Mouse (Mus musculus) heart, embryonic 15.5 days (tissue): Measurements from ENCODE around the gene Ambn. TPM values are rescaled to one million over a fixed set of nuclear protein-coding genes. Genes with fewer than 3 reads are reported as not detected.
"Not testable (repeated sequence)": the region's sequence is repeated elsewhere in the genome, so short reads cannot be mapped to it uniquely, and the experiment has no call there.

Experiments used
- ATAC-seq: fragments of 200-750 bp; cut with Nextera tagmentation; replicated peaks from 2 replicates; pipeline ENCODE4 v1.8.0; 2017; ENCODE audit warnings: low read depth, moderate TSS enrichment; ENCODE audit not compliant: insufficient number of reproducible peaks, insufficient read depth, low FRiP score
- H3K27ac ChIP-seq: fragments of 300-500 bp; sonication (generic); 2 replicates; pipeline ENCODE4 v1.5.1; 2015; ENCODE audit warnings: mild to moderate bottlenecking, inconsistent platforms
- H3K27me3 ChIP-seq: fragments of 300-500 bp; sonication (generic); 2 replicates; pipeline ENCODE4 v1.6.1; 2015; ENCODE audit warnings: inconsistent platforms
- H3K36me3 ChIP-seq: fragments of 300-500 bp; sonication (generic); 2 replicates; pipeline ENCODE4 v1.6.1; 2015; ENCODE audit warnings: mild to moderate bottlenecking, inconsistent platforms
- H3K4me1 ChIP-seq: fragments of 300-500 bp; sonication (generic); replicated peaks from 2 replicates; pipeline ENCODE4 v1.6.1; 2015; ENCODE audit warnings: inconsistent platforms
- H3K4me2 ChIP-seq: fragments of 300-500 bp; sonication (generic); 2 replicates; pipeline ENCODE4 v1.6.1; 2015; ENCODE audit warnings: inconsistent platforms, mild to moderate bottlenecking, moderate library complexity
- H3K4me3 ChIP-seq: fragments of 300-500 bp; sonication (generic); 2 replicates; pipeline ENCODE4 v1.5.1; 2015; ENCODE audit warnings: mild to moderate bottlenecking, inconsistent platforms
- H3K9ac ChIP-seq: fragments of 300-500 bp; sonication (generic); 2 replicates; pipeline ENCODE4 v1.6.1; 2015; ENCODE audit warnings: mild to moderate bottlenecking, inconsistent platforms
- H3K9me3 ChIP-seq: fragments of 300-500 bp; sonication (generic); replicated peaks from 2 replicates; pipeline ENCODE4 v1.6.1; 2016; ENCODE audit warnings: inconsistent platforms
- WGBS: fragments of 180-500 bp; shearing (Covaris S2); methylation state at CpG from one replicate; pipeline ENCODE4 v1.1.7; 2015; ENCODE audit warnings: mixed read lengths; 5-methylcytosine and 5-hydroxymethylcytosine counted together
- polyA plus RNA-seq: library from polyadenylated mRNA; unstranded; fragments of >200 nt; fragmentation: Nextera tagmentation; extraction: Ambion mirVana; gene quantifications from 2 replicates; pipeline ENCODE4 v1.2.1, GENCODE M21; 2015

Ambn gene
- not detected in 2 replicates for polyA plus RNA-seq

DNA sequence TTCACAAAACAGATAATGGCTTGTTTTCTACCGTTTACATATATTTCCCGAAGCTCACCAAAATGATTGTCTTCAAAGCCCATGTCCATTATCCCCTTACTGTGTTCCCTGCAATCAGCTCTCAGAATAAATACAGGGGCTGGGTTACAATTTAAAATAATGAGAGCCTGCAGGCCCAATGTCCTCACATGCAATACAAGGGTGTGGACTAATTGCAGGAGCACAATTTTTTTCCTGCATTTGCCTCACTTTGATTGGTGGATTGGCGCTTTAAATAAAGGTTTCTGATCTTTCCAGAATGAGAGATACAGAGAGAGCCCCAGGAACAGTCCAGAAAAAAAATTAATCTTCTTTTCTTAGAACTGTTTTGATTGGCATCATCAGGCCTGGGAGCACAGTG is at the start of gene Ambn:
Gene Ambn, plus strand, starts transcription at position 301 of the 400 bp plus-strand sequence.
- no peak for ATAC-seq
- no peak within 1 kb of the TSS for H3K9ac ChIP-seq
- H3K27ac ChIP-seq = no peak within 1 kb of the TSS
- H3K9me3 ChIP-seq = no peaks in the 10 kb centered on the region
- 77% methylated on average over 3 of the region's 3 CpGs for WGBS
- no peaks in the 10 kb centered on the region for H3K36me3 ChIP-seq
- no peak within 1 kb of the TSS for H3K4me3 ChIP-seq
- H3K4me1 ChIP-seq = no peaks in the 10 kb centered on the region
- H3K4me2 ChIP-seq = no peak within 1 kb of the TSS
- H3K27me3 ChIP-seq = no peaks in the 10 kb centered on the region

DNA sequence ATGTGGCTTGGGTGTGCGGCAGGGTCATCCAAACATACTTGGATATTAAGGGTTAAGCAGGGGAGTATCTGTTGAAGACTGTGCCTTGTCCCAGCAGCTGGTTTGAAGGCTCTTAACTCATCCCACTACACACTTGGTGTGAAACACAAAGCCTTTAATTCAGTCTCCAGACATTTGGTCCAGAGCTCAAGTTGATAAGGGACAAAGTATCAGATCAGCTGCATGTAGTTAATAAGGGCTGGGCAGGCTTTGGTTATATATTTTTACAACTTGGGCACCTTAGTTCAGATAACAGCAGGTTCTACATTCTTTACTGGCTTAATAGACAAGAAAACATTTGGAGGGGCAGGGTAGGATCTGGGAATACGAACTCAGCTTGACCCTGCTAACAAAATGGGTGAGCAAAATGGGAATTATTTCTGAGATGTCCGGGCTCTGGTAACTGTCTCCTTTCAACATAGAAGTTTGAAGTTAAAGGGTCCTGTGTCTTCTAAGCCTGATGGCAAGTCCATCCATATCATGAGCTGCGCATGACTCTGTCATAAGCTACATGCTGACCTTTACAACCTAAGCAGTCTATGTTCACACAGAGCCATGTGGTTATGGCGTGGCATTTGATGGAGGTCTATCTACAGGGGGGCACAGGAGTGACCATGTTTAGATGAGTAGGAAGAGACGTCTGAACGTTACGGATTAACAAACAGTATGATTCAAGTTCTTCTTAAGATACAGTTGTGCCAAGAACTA is 35.3 kb upstream of the Ambn start:
- H3K4me3 ChIP-seq = no peak overlapping the region
- no peak overlapping the region for H3K9ac ChIP-seq
- WGBS = 78% methylated on average over 8 of the region's 8 CpGs
- H3K27ac ChIP-seq = no peak overlapping the region
- no peak for ATAC-seq
- H3K27me3 ChIP-seq = no peaks in the 10 kb centered on the region
- no peak overlapping the region for H3K4me2 ChIP-seq
- H3K9me3 ChIP-seq = no peaks in the 10 kb centered on the region
- no peaks in the 10 kb centered on the region for H3K36me3 ChIP-seq
- no peaks in the 10 kb centered on the region for H3K4me1 ChIP-seq

DNA sequence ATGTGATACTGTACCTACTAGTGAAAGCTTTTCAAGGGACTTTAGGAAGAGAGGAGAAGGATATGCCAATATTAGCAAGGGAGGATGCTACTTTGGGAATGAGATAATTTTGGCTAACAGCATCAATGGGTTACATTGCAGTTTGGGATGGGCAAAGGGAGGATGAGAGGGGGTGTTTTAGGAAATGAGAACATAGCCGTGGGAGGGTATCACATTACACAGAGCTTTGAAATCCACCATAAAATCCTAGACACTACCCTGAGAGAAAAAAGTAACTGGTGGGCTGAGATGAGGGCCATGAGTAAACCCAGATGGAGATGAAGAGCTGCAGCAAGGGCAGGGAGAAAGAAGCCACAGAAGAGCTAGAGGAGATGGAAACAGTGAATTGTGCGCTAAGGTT is 30.9 kb upstream of the Ambn start:
- 63% methylated on average over 2 of the region's 2 CpGs for WGBS
- not testable (repeated sequence) for H3K4me3 ChIP-seq, H3K27me3 ChIP-seq, ATAC-seq, H3K4me2 ChIP-seq, H3K4me1 ChIP-seq, H3K9ac ChIP-seq, H3K27ac ChIP-seq, H3K9me3 ChIP-seq, H3K36me3 ChIP-seq

DNA sequence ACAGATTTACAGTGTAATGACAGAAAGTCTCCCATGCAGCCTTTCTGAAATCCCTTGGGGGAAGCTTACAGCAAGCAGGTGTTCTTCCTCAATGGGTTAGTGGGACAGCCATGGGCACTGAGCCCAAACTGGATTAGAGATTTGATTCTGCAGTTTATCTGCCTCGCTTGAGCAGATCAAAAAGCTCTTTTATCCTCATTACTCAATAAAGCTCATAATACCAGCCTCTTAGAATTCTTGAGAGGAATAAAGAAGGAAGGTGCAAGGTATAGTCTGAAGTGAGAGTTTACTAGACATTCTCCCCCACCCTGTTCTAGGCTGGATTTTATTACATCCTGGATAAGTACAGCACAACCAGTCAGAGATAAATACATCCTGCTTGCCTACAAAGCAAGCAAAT is 29.0 kb upstream of the Ambn start:
- no peak overlapping the region for H3K27ac ChIP-seq
- H3K27me3 ChIP-seq = no peaks in the 10 kb centered on the region
- no peak overlapping the region for H3K9ac ChIP-seq
- H3K4me2 ChIP-seq = no peak overlapping the region
- WGBS = 32% methylated on average over 1 of the region's 1 CpGs
- no peak overlapping the region for H3K4me3 ChIP-seq
- H3K9me3 ChIP-seq = no peaks in the 10 kb centered on the region
- H3K36me3 ChIP-seq = no peaks in the 10 kb centered on the region
- ATAC-seq = no peak
- no peaks in the 10 kb centered on the region for H3K4me1 ChIP-seq

DNA sequence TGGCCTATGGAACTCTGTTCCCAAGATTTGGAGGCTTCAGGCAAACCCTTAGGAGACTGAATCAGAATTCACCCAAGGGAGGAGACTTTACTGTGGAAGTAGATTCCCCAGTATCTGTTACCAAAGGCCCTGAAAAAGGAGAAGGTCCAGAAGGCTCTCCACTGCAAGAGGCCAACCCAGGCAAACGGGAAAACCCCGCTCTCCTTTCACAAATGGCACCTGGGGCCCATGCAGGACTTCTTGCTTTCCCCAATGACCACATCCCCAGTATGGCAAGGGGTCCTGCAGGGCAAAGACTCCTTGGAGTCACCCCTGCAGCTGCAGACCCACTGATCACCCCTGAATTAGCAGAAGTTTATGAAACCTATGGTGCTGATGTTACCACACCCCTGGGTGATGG is 11.7 kb downstream of the Ambn start:
- no peak for ATAC-seq
- Histone ChIP-seq H3K9me3 (no peaks in the 10 kb centered on the region), H3K4me2 (no peak overlapping the region), H3K4me3 (no peak overlapping the region), H3K27me3 (no peaks in the 10 kb centered on the region), H3K4me1 (no peaks in the 10 kb centered on the region), H3K36me3 (no peaks in the 10 kb centered on the region), H3K9ac (no peak overlapping the region), H3K27ac (no peak overlapping the region)
- WGBS = 87% methylated on average over 2 of the region's 2 CpGs

DNA sequence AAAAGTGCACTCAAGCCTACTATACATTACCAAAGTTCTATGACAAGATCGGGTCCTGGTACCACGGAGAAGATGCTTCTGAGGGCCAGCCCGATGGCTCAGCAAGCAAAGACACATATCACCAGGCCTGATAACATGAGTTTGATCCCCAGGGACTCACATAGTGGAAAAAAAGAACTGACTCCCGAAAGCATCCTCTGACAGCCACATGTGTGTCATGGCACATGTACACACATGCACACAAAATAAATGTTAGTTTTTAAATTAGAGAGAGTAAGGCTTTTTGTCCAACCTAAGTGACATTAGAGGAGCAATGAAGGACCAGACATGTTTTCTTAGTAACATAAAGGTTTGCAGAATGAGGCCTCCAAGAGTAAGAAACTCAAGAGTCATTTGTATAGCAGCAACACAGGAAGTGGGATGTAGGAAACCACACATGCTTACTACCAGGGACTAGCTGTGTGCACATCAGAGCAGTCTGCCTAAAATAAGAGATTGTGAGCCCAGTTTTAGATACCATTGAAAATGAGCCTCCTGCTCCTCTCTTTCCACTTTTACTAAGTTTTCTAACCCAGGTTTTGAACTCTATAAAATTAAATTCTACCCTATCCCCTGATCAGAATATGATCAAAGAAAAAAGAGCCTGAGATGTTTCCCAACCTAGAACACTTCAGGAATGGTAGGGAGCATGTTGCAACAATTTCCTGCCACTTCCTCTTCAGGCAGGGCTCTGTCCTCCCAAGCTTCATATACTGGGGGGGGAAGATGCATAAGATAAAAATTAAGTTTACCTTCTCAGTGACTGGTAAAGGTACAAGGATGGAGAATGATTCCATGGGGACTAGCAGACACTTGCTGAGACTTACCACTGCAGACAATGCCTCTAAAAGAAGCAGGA is 13.3 kb downstream of the Ambn start:
- H3K9me3 ChIP-seq = no peaks in the 10 kb centered on the region
- no peak overlapping the region for H3K4me3 ChIP-seq
- H3K9ac ChIP-seq = no peak overlapping the region
- H3K36me3 ChIP-seq = no peaks in the 10 kb centered on the region
- WGBS = 75% methylated on average over 4 of the region's 4 CpGs
- H3K4me1 ChIP-seq = no peaks in the 10 kb centered on the region
- no peak overlapping the region for H3K4me2 ChIP-seq
- no peaks in the 10 kb centered on the region for H3K27me3 ChIP-seq
- no peak overlapping the region for H3K27ac ChIP-seq
- ATAC-seq = no peak

DNA sequence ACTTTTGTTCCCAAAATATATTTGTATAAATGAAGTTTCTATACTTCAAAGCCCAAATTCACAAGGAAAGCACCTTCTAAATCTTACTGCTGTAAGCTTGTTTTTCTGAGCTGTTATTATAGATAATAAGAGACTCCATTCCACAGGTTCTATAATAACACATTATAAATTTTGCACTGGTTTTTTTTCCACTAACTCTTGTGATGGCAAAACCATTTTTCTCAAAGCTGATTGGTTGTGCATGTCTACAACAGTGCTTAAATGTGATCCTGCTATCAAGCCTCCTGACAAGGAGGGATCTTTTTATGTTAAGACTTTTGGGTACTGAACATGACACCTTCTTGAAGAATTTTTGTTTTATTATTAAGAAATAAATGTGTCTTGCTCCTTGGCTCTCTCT is 31.9 kb downstream of the Ambn start, which contains the start of gene Enam:
Gene Enam, plus strand, starts transcription at position 301 of the 400 bp plus-strand sequence.
- H3K4me3 ChIP-seq = no peak within 1 kb of the TSS
- no peaks in the 10 kb centered on the region for H3K36me3 ChIP-seq
- H3K27me3 ChIP-seq = no peaks in the 10 kb centered on the region
- H3K9ac ChIP-seq = no peak within 1 kb of the TSS
- ATAC-seq = no peak
- H3K27ac ChIP-seq = no peak within 1 kb of the TSS
- H3K4me2 ChIP-seq = no peak within 1 kb of the TSS
- no peaks in the 10 kb centered on the region for H3K9me3 ChIP-seq
- no peaks in the 10 kb centered on the region for H3K4me1 ChIP-seq

DNA sequence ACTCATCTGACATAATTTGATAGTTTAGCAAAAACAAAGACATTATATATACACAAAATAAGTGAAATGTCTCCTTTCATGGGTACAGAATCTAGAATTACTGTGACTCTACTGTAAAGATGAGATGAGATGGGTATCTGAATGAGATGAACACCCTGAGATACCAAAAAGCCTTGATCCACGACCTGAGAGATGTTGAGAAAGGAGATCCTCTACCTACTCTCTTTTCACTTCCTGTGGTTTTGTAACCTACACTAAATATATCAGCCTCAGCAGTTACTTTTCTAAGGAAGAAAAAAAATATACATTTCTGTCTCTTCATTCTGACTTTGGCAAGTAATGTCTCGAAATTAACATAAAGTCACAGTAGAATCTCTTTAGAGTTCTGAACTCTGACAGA is 33.2 kb downstream of the Ambn start:
- ATAC-seq = no peak
- H3K27me3 ChIP-seq = no peaks in the 10 kb centered on the region
- no peak overlapping the region for H3K9ac ChIP-seq

DNA sequence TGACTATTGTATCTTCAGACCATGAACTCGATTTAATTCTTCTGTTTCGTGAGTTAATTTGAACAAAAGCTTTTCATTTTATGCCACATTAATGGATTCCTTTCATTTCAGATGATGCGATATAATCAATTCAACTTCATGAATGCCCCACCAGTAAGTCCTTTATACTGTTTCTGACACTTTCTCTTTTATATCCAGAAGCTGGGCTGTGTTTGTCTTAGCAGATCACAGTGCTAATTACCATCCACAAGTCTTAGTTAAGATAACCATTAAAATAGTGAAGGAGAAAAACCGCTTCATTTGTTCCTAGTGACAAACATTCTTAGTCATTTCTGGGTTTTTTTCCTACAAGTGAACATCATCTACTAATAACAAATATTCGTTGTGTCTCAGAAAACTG is 35.3 kb downstream of the Ambn start:
- H3K9me3 ChIP-seq = no peaks in the 10 kb centered on the region
- H3K9ac ChIP-seq = no peak overlapping the region
- ATAC-seq = no peak
- H3K27ac ChIP-seq = no peak overlapping the region
- H3K4me3 ChIP-seq = no peak overlapping the region
- H3K4me1 ChIP-seq = no peaks in the 10 kb centered on the region
- no peaks in the 10 kb centered on the region for H3K36me3 ChIP-seq
- H3K4me2 ChIP-seq = no peak overlapping the region
- H3K27me3 ChIP-seq = no peaks in the 10 kb centered on the region
- 80% methylated on average over 5 of the region's 5 CpGs for WGBS

More for the DNA sequence above, 33.2 kb downstream of the Ambn start:
- no peaks in the 10 kb centered on the region for H3K4me1 ChIP-seq
- H3K27ac ChIP-seq = no peak overlapping the region
- no peaks in the 10 kb centered on the region for H3K9me3 ChIP-seq
- no peak overlapping the region for H3K4me3 ChIP-seq
- 53% methylated on average over 2 of the region's 2 CpGs for WGBS
- H3K36me3 ChIP-seq = no peaks in the 10 kb centered on the region
- no peak overlapping the region for H3K4me2 ChIP-seq

DNA sequence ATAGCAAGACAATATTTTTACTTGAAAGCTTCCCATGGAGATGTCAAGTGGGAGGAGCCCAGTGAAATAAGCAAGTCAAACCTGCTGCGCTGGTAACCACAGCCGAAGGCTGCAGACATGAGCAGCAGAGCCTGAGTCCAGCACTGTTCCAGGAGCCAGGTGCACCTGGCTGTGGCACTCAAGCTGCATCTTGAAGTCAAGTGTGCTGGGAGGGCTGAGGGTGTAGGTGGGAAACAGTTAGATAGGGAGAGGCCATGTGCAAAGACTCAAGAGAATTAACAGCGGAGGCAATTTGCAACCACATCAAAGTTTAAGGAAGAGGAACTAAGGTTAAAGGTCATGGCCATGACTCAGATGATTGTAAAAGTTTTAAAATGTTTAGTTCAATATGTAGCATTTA is 44.0 kb downstream of the Ambn start:
- no peaks in the 10 kb centered on the region for H3K36me3 ChIP-seq
- 74% methylated on average over 3 of the region's 3 CpGs for WGBS
- H3K4me1 ChIP-seq = no peaks in the 10 kb centered on the region
- no peak overlapping the region for H3K27ac ChIP-seq
- H3K4me3 ChIP-seq = no peak overlapping the region
- ATAC-seq = no peak; the same call in 1 of the 2 replicates
- H3K4me2 ChIP-seq = no peak overlapping the region
- no peaks in the 10 kb centered on the region for H3K27me3 ChIP-seq
- no peaks in the 10 kb centered on the region for H3K9me3 ChIP-seq
- H3K9ac ChIP-seq = no peak overlapping the region

DNA sequence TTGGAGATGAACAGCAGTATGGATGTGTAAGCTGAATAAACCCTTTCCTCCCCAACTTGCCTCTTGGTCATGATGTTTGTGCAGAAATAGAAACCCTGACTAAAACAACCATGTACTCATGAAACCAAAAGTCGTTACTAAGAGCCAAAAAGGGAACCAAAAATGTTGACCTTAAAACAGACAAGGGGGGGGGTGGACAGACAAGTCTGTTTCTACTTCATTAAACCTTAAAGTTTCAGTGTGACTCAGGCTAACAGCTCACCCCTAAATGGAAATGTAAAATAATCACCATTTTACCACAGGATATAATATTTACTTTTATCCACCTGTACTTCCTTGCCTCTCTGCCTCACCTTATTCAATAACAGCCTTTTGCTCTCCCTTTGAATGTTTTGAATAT is 52.8 kb downstream of the Ambn start:
- H3K27ac ChIP-seq = no peak overlapping the region
- H3K4me3 ChIP-seq = no peak overlapping the region
- H3K27me3 ChIP-seq = no peaks in the 10 kb centered on the region
- no peak overlapping the region for H3K9ac ChIP-seq
- no peaks in the 10 kb centered on the region for H3K36me3 ChIP-seq
- no peaks in the 10 kb centered on the region for H3K9me3 ChIP-seq
- no peak for ATAC-seq
- H3K4me1 ChIP-seq = no peaks in the 10 kb centered on the region
- no peak overlapping the region for H3K4me2 ChIP-seq
- 48% methylated on average over 1 of the region's 1 CpGs for WGBS
